Mouse (Mus musculus) midbrain, embryonic 16.5 days (tissue): ENCODE data around the gene Slc1a5. TPM values are rescaled to one million over a fixed set of nuclear protein-coding genes. Genes with fewer than 3 reads are reported as not detected.
A peak's percentile ranks its signal among the peaks of the same experiment; 100 is the strongest.

Experiments
- ATAC-seq: fragments of 200-750 bp; cut with Nextera tagmentation; 2 replicates; pipeline ENCODE4 v1.8.0; 2017; ENCODE audit warnings: moderate TSS enrichment
- H3K27ac ChIP-seq: fragments of 300-500 bp; sonication (generic); 2 replicates; pipeline ENCODE4 v1.5.1; 2014; ENCODE audit warnings: mild to moderate bottlenecking, low read length, mixed read lengths
- H3K27me3 ChIP-seq: fragments of 300-500 bp; sonication (generic); 2 replicates; pipeline ENCODE4 v1.6.1; 2014; ENCODE audit warnings: low read depth, low read length, mixed read lengths; ENCODE audit not compliant: control insufficient read depth, insufficient read depth
- H3K36me3 ChIP-seq: fragments of 300-500 bp; sonication (generic); 2 replicates; pipeline ENCODE4 v1.6.1; 2014; ENCODE audit warnings: mild to moderate bottlenecking, low read length, moderate library complexity, mixed read lengths; ENCODE audit not compliant: control insufficient read depth, insufficient read depth
- H3K4me1 ChIP-seq: fragments of 300-500 bp; sonication (generic); 2 replicates; pipeline ENCODE4 v1.6.1; 2014; ENCODE audit warnings: mild to moderate bottlenecking, low read length, mixed read lengths; ENCODE audit not compliant: control insufficient read depth, insufficient read depth
- H3K4me2 ChIP-seq: fragments of 300-500 bp; sonication (generic); 2 replicates; pipeline ENCODE4 v1.6.1; 2014; ENCODE audit warnings: mild to moderate bottlenecking, low read length, mixed read lengths
- H3K4me3 ChIP-seq: fragments of 300-500 bp; sonication (generic); 2 replicates; pipeline ENCODE4 v1.5.1; 2014; ENCODE audit warnings: low read depth, mild to moderate bottlenecking, low read length, moderate library complexity, mixed read lengths
- H3K9ac ChIP-seq: fragments of 300-500 bp; sonication (generic); 2 replicates; pipeline ENCODE4 v1.6.1; 2014; ENCODE audit warnings: low read depth, low read length, mixed read lengths
- H3K9me3 ChIP-seq: fragments of 300-500 bp; sonication (generic); replicated peaks from 2 replicates; pipeline ENCODE4 v1.6.1; 2014; ENCODE audit warnings: mild to moderate bottlenecking, low read length, mixed read lengths; ENCODE audit not compliant: control insufficient read depth, poor library complexity, severe bottlenecking
- WGBS: fragments of 180-500 bp; shearing (Covaris S2); extraction: QIAGEN DNeasy Blood & Tissue Kit; methylation state at CpG from one replicate; pipeline ENCODE4 v1.1.7; 2014; 5-methylcytosine and 5-hydroxymethylcytosine counted together
- polyA plus RNA-seq: library from polyadenylated mRNA; unstranded; fragments of >200 nt; fragmentation: Nextera tagmentation; extraction: Ambion mirVana; gene quantifications from 2 replicates; pipeline ENCODE4 v1.2.1, GENCODE M21; 2015

Slc1a5 gene
- polyA plus RNA-seq, 1 experiment from 2014 or later: 10.7 TPM

- peaks cover 4% of the 10 kb centered on the region for H3K36me3 ChIP-seq
- no peaks in the 10 kb centered on the region for H3K9me3 ChIP-seq
- peak; percentile 57 for ATAC-seq
- peak overlapping the region; percentile 85 for H3K4me2 ChIP-seq
- H3K4me3 ChIP-seq: peak overlapping the region; percentile 62
- WGBS: 6% methylated on average over 89 of the region's 90 CpGs
- H3K27ac ChIP-seq: peak overlapping the region; percentile 96
- H3K27me3 ChIP-seq: no peaks in the 10 kb centered on the region
- peak overlapping the region; percentile 88 for H3K9ac ChIP-seq
- peaks cover 46% of the 10 kb centered on the region for H3K4me1 ChIP-seq
Observed at GRCm38 (mm10) chr7:16810920-16811648, 29.9 kb downstream of the Slc1a5 start.

GRCm38 (mm10) chr7:16811649-16812070, 30.5 kb downstream of the Slc1a5 start:
- H3K27ac ChIP-seq: peak overlapping the region; percentile 96
- H3K4me3 ChIP-seq: peak overlapping the region; percentile 62
- H3K9ac ChIP-seq: peak overlapping the region; percentile 88
- WGBS: 12% methylated on average over 17 of the region's 17 CpGs
- H3K36me3 ChIP-seq: peaks cover 4% of the 10 kb centered on the region
- H3K27me3 ChIP-seq: no peaks in the 10 kb centered on the region
- no peak for ATAC-seq
- H3K4me1 ChIP-seq: peaks cover 46% of the 10 kb centered on the region
- H3K9me3 ChIP-seq: no peaks in the 10 kb centered on the region
- peak overlapping the region; percentile 85 for H3K4me2 ChIP-seq

- Histone ChIP-seq H3K9me3 (no peaks in the 10 kb centered on the region), H3K4me3 (no peak overlapping the region), H3K27ac (peak overlapping the region; percentile 96), H3K4me2 (peak overlapping the region; percentile 85), H3K4me1 (peaks cover 49% of the 10 kb centered on the region), H3K27me3 (no peaks in the 10 kb centered on the region), H3K36me3 (peaks cover 4% of the 10 kb centered on the region), H3K9ac (peak overlapping the region; percentile 47; the same call in 1 of the 2 replicates)
- WGBS: 78% methylated on average over 2 of the region's 2 CpGs
- ATAC-seq: no peak
Observed at GRCm38 (mm10) chr7:16812505-16812904, 31.4 kb downstream of the Slc1a5 start.

GRCm38 (mm10) chr7:16815351-16815941, 34.3 kb downstream of the Slc1a5 start, which contains the start of gene Strn4:
Gene Strn4, plus strand, starts transcription at chr7:16815889.
- Histone ChIP-seq H3K9ac (peak within 1 kb of the TSS; percentile 99), H3K9me3 (no peaks in the 10 kb centered on the region), H3K36me3 (no peaks in the 10 kb centered on the region), H3K4me1 (peaks cover 67% of the 10 kb centered on the region), H3K27me3 (no peaks in the 10 kb centered on the region), H3K4me3 (peak within 1 kb of the TSS; percentile 92), H3K27ac (peak within 1 kb of the TSS; percentile 100), H3K4me2 (peak within 1 kb of the TSS; percentile 68)
- ATAC-seq: peak; percentile 88
- WGBS: 5% methylated on average over 1 of the region's 1 CpGs

- peak overlapping the region; percentile 99 for H3K9ac ChIP-seq
- 0% methylated on average over 10 of the region's 55 CpGs for WGBS
- H3K9me3 ChIP-seq: no peaks in the 10 kb centered on the region
- H3K36me3 ChIP-seq: no peaks in the 10 kb centered on the region
- H3K4me3 ChIP-seq: peak overlapping the region; percentile 92
- peak overlapping the region; percentile 68 for H3K4me2 ChIP-seq
- peak overlapping the region; percentile 100 for H3K27ac ChIP-seq
- no peaks in the 10 kb centered on the region for H3K27me3 ChIP-seq
- peaks cover 70% of the 10 kb centered on the region for H3K4me1 ChIP-seq
- ATAC-seq: peak; percentile 74
Observed at GRCm38 (mm10) chr7:16816078-16816474, 34.9 kb downstream of the Slc1a5 start.

GRCm38 (mm10) chr7:16816475-16817122, 35.5 kb downstream of the Slc1a5 start, which contains the start of gene Fkrp:
Gene Fkrp, minus strand, starts transcription at chr7:16816732.
- peak within 1 kb of the TSS; percentile 99 for H3K9ac ChIP-seq
- peak within 1 kb of the TSS; percentile 68 for H3K4me2 ChIP-seq
- ATAC-seq: peak; percentile 23
- H3K4me1 ChIP-seq: peaks cover 73% of the 10 kb centered on the region
- no peaks in the 10 kb centered on the region for H3K27me3 ChIP-seq
- H3K9me3 ChIP-seq: no peaks in the 10 kb centered on the region
- no peaks in the 10 kb centered on the region for H3K36me3 ChIP-seq
- peak within 1 kb of the TSS; percentile 92 for H3K4me3 ChIP-seq
- H3K27ac ChIP-seq: peak within 1 kb of the TSS; percentile 100
- WGBS: under 1% methylated on average over 41 of the region's 64 CpGs

GRCm38 (mm10) chr7:16817693-16818092, 36.6 kb downstream of the Slc1a5 start:
- Histone ChIP-seq H3K4me1 (peaks cover 70% of the 10 kb centered on the region), H3K4me2 (peak overlapping the region; percentile 68), H3K36me3 (peaks cover 2% of the 10 kb centered on the region; the same call in 1 of the 2 replicates), H3K4me3 (peak overlapping the region; percentile 92), H3K27me3 (no peaks in the 10 kb centered on the region), H3K27ac (peak overlapping the region; percentile 100; the same call in 1 of the 2 replicates), H3K9ac (peak overlapping the region; percentile 99), H3K9me3 (no peaks in the 10 kb centered on the region)
- no peak for ATAC-seq
- WGBS: 33% methylated on average over 3 of the region's 3 CpGs

GRCm38 (mm10) chr7:16819794-16820193, 38.7 kb downstream of the Slc1a5 start:
- H3K27me3 ChIP-seq: no peaks in the 10 kb centered on the region
- H3K36me3 ChIP-seq: peaks cover 12% of the 10 kb centered on the region
- no peaks in the 10 kb centered on the region for H3K9me3 ChIP-seq
- WGBS: 68% methylated on average over 5 of the region's 5 CpGs
- ATAC-seq: no peak
- no peak overlapping the region for H3K4me2 ChIP-seq
- no peak overlapping the region for H3K27ac ChIP-seq
- H3K4me3 ChIP-seq: no peak overlapping the region
- peaks cover 57% of the 10 kb centered on the region for H3K4me1 ChIP-seq
- H3K9ac ChIP-seq: no peak overlapping the region
